ENCODE assay signal across 9 mouse cellular contexts in the genomic region with DNA sequence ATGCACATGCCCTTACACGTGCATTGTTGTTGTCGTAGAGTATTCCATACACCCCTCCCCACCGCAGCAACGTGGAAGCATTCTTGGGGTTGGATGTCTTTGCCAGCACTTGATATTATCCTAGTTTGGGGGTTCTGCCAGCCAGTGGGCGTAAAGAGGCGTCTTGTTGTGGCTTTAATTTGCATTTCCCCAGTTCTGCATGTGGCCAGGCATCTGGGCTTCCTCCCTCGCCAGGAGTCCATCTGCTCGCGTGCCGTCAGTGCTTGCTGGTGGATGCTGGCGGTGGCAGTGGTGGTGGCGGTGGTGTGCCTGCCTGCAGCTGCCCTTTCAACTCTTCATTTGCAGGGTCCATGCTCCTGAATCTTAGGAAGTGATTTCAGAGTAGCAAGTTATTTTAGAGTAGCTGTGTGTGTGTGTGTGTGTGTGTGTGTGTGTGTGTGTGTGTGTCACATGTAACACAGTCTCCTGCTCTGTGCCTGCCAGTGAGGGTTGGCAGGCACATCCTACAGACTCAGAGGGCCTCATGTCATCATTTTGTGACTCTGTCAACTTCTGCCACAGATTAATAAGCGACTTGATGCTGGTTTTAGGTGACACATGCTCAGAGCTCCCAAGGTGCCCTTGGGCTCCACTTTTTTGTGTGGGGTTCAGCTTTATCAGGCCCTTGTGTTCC. TPM values are rescaled to one million over a fixed set of nuclear protein-coding genes. Genes with fewer than 3 reads are reported as not detected.
DNase-seq lines count a peak whose midpoint lies in the region; ATAC-seq and TF ChIP-seq lines count a peak whose summit lies in the region.
"Had no signal": no experiment of that assay in that cellular context is flagged by ENCODE, and none has a peak within 500 bp of the region (broad histone marks: within the 10 kb centered on the region; RNA-seq: fewer than 3 reads in every experiment).

No protein-coding gene starts in this region.

- DNase-seq in heart, adult 2 months: no peak
- peak; percentile 57 to 62 for DNase-seq in cerebellum, adult 2 months
- peak; percentile 86 for DNase-seq in left cerebral cortex, postnatal 4 days
- DNase-seq in adrenal gland, postnatal 4 days (ENCODE audit: low spot score in 2 of 2): no peak
- DNase-seq in ovary, postnatal 36 days (ENCODE audit: low spot score): no peak
- DNase-seq in liver: no peak

- H3K4me3 ChIP-seq in heart, embryonic 13.5 days: no peak overlapping the region
- H3K4me3 ChIP-seq in heart, adult 2 months: no peak overlapping the region
- H3K4me3 ChIP-seq in cerebellum, adult 2 months (replicated peaks; ENCODE audit: insufficient read depth, low read depth, low read length): no peak overlapping the region
- no peak overlapping the region for H3K4me3 ChIP-seq in hindbrain, embryonic 15.5 days
- H3K4me3 ChIP-seq: limb, embryonic 12.5 days had no signal

- TF ChIP-seq POLR2A in heart, adult 2 months (IDR thresholded peaks at IDR 0.05; ENCODE audit: insufficient read depth, low read depth, low read length): no peak
- no peak for TF ChIP-seq POLR2A in cerebellum, adult 2 months (IDR thresholded peaks at IDR 0.05; ENCODE audit: borderline replicate concordance, insufficient read depth, low read length)

- ATAC-seq in heart, embryonic 13.5 days (ENCODE audit: extremely low read depth, insufficient number of reproducible peaks, low FRiP score, low TSS enrichment): 0 out of 2 replicates have a peak, but pooled peaks have one; percentile 25
- peak; percentile 42; the same call in 1 of the 2 replicates for ATAC-seq in hindbrain, embryonic 15.5 days (ENCODE audit: low FRiP score, low read depth)

- no peak overlapping the region for H3K9ac ChIP-seq in heart, embryonic 13.5 days
- no peak overlapping the region for H3K9ac ChIP-seq in heart, adult 2 months (ENCODE audit: low read depth, low read length)
- H3K9ac ChIP-seq in hindbrain, embryonic 15.5 days: no peak overlapping the region
- H3K9ac ChIP-seq: limb, embryonic 12.5 days had no signal

- peaks cover 6% of the 10 kb centered on the region; the same call in 1 of the 2 replicates for H3K27me3 ChIP-seq in heart, embryonic 13.5 days (replicated peaks)
- H3K27me3 ChIP-seq in heart, adult 2 months (ENCODE audit: control insufficient read depth, insufficient read depth, low read length): no peaks in the 10 kb centered on the region
- H3K27me3 ChIP-seq in cerebellum, adult 2 months (ENCODE audit: control insufficient read depth, insufficient read depth, low read length): no peaks in the 10 kb centered on the region
- H3K27me3 ChIP-seq in hindbrain, embryonic 15.5 days: no peaks in the 10 kb centered on the region
- H3K27me3 ChIP-seq: limb, embryonic 12.5 days had no signal

- no peaks in the 10 kb centered on the region for H3K9me3 ChIP-seq in heart, embryonic 13.5 days
- H3K9me3 ChIP-seq in hindbrain, embryonic 15.5 days: no peaks in the 10 kb centered on the region
- H3K9me3 ChIP-seq: limb, embryonic 12.5 days had no signal

- peaks cover 23% of the 10 kb centered on the region for H3K4me1 ChIP-seq in heart, embryonic 13.5 days
- H3K4me1 ChIP-seq in heart, adult 2 months (ENCODE audit: control insufficient read depth, insufficient read depth, low read length): no peaks in the 10 kb centered on the region
- H3K4me1 ChIP-seq in cerebellum, adult 2 months (ENCODE audit: control insufficient read depth, insufficient read depth, low read length): peaks cover 54% of the 10 kb centered on the region
- peaks cover 23% of the 10 kb centered on the region for H3K4me1 ChIP-seq in hindbrain, embryonic 15.5 days (replicated peaks)

- no peaks in the 10 kb centered on the region for H3K79me2 ChIP-seq in heart, adult 2 months (replicated peaks; ENCODE audit: control insufficient read depth, insufficient read depth, low read length)

- H3K4me2 ChIP-seq in heart, embryonic 13.5 days: no peak overlapping the region
- no peak overlapping the region for H3K4me2 ChIP-seq in hindbrain, embryonic 15.5 days
- H3K4me2 ChIP-seq: limb, embryonic 12.5 days had no signal

- 55% methylated on average over 13 of the region's 13 CpGs for WGBS in heart, embryonic 13.5 days
- 57% methylated on average over 13 of the region's 13 CpGs for WGBS in heart, adult 2 months
- 28% methylated on average over 13 of the region's 13 CpGs for WGBS in cerebellum, adult 2 months
- 44% methylated on average over 13 of the region's 13 CpGs for WGBS in hindbrain, embryonic 15.5 days

- intact Hi-C loops in heart, adult 2 months (cut with DNase I): no loop called here
- intact Hi-C loops in left cerebral cortex, postnatal 4 days (cut with DNase I): no loop called here

- TF ChIP-seq EP300 in heart, adult 2 months (IDR thresholded peaks at IDR 0.05; ENCODE audit: insufficient read depth, low read depth, low read length): no peak

- no peak for TF ChIP-seq CTCF in heart, adult 2 months (IDR thresholded peaks at IDR 0.05)
- TF ChIP-seq CTCF in cerebellum, adult 2 months (IDR thresholded peaks at IDR 0.05; ENCODE audit: borderline replicate concordance, insufficient read depth, low read depth, low read length): no peak

- no peaks in the 10 kb centered on the region for H3K36me3 ChIP-seq in heart, embryonic 13.5 days
- no peaks in the 10 kb centered on the region for H3K36me3 ChIP-seq in heart, adult 2 months (ENCODE audit: control insufficient read depth, insufficient read depth, low read length)
- no peaks in the 10 kb centered on the region for H3K36me3 ChIP-seq in hindbrain, embryonic 15.5 days
- H3K36me3 ChIP-seq: limb, embryonic 12.5 days had no signal

- peak overlapping the region; percentile 73 for H3K27ac ChIP-seq in heart, embryonic 13.5 days (replicated peaks)
- no peak overlapping the region for H3K27ac ChIP-seq in heart, adult 2 months
- peak overlapping the region; percentile 41; the same call in 1 of the 2 replicates for H3K27ac ChIP-seq in cerebellum, adult 2 months (ENCODE audit: insufficient read depth, low read length)
- H3K27ac ChIP-seq in hindbrain, embryonic 15.5 days (replicated peaks): peak overlapping the region; percentile 62
- H3K27ac ChIP-seq: limb, embryonic 12.5 days had no signal

RNA-seq across cellular contexts. Expression of gene Lrpap1, which starts 32.1 kb away (rescaled TPM):
- 113 and 125 TPM in 2 replicates for polyA plus RNA-seq in heart, embryonic 13.5 days (2015; fragmentation: Nextera tagmentation; extraction: Ambion mirVana)
- 10 to 100 TPM; 49.0 to 59.0 TPM for total RNA-seq in heart, adult 2 months (2021)
- polyA plus RNA-seq in heart, adult 2 months (2012; rRNA removed): 33.1 and 39.4 TPM in 2 replicates
- 112 and 124 TPM in 2 replicates for polyA plus RNA-seq in cerebellum, adult 2 months (2012; rRNA removed)
- polyA plus RNA-seq in hindbrain, embryonic 15.5 days (2015; fragmentation: Nextera tagmentation; extraction: Ambion mirVana): 145 and 146 TPM in 2 replicates
- 10 to 100 TPM; 73.4 to 83.3 TPM for total RNA-seq in left cerebral cortex, postnatal 4 days (2021)
- 100 to 1,000 TPM; 109 to 129 TPM for total RNA-seq in adrenal gland, postnatal 4 days (2021)

Comparison
In these comparisons a context has a peak if more than half of its experiments do, and no peak if none do; other contexts are left out.
1. DNase-seq: peak in cerebellum, adult 2 months (2 of 2) and left cerebral cortex, postnatal 4 days (single experiment); none in heart, adult 2 months (0 of 2), adrenal gland, postnatal 4 days (0 of 2), ovary, postnatal 36 days (single experiment) and liver (single experiment).